Mouse (Mus musculus) forebrain, embryonic 14.5 days (tissue): ENCODE data around the gene Lamp1. TPM values are rescaled to one million over a fixed set of nuclear protein-coding genes. Genes with fewer than 3 reads are reported as not detected.

Experiments
- ATAC-seq: fragments of 200-750 bp; cut with Nextera tagmentation; 2 replicates; pipeline ENCODE4 v1.8.0; 2017; ENCODE audit warnings: mild to moderate bottlenecking, moderate library complexity
- DNase-seq: peaks from one replicate; pipeline ENCODE4 v3.0.0-alpha.2; 2015; ENCODE audit warnings: low spot score
- H3K27ac ChIP-seq: fragments of 300-500 bp; sonication (generic); 2 replicates; pipeline ENCODE4 v1.5.1; 2014; ENCODE audit warnings: low read depth, mild to moderate bottlenecking, control low read depth, low read length, moderate library complexity
- H3K27me3 ChIP-seq: fragments of 300-500 bp; sonication (generic); replicated peaks from 2 replicates; pipeline ENCODE4 v1.6.1; 2014; ENCODE audit warnings: low read length, control low read depth, mixed read lengths; ENCODE audit not compliant: control insufficient read depth, insufficient read depth
- H3K36me3 ChIP-seq: fragments of 300-500 bp; sonication (generic); 2 replicates; pipeline ENCODE4 v1.6.1; 2014; ENCODE audit warnings: low read length, control low read depth; ENCODE audit not compliant: control insufficient read depth, insufficient read depth
- H3K4me1 ChIP-seq: fragments of 300-500 bp; sonication (generic); 2 replicates; pipeline ENCODE4 v1.6.1; 2014; ENCODE audit warnings: antibody characterized with exemption, low read length, control low read depth; ENCODE audit not compliant: control insufficient read depth, insufficient read depth
- H3K4me2 ChIP-seq: fragments of 300-500 bp; sonication (generic); 2 replicates; pipeline ENCODE4 v1.6.1; 2014; ENCODE audit warnings: mild to moderate bottlenecking, control low read depth, low read length
- H3K4me3 ChIP-seq: fragments of 300-500 bp; sonication (generic); 2 replicates; pipeline ENCODE4 v1.5.1; 2014; ENCODE audit warnings: low read depth, low read length, control low read depth
- H3K9ac ChIP-seq: fragments of 300-500 bp; sonication (generic); 2 replicates; pipeline ENCODE4 v1.6.1; 2014; ENCODE audit warnings: mild to moderate bottlenecking, low read length, control low read depth, moderate library complexity
- H3K9me3 ChIP-seq: fragments of 300-500 bp; sonication (generic); replicated peaks from 2 replicates; pipeline ENCODE4 v1.6.1; 2016; ENCODE audit warnings: low read length, control low read depth, mixed read lengths; ENCODE audit not compliant: control insufficient read depth
- WGBS: fragments of 180-500 bp; shearing (Covaris S2); extraction: QIAGEN DNeasy Blood & Tissue Kit; methylation state at CpG from one replicate; pipeline ENCODE4 v1.1.7; 2014; 5-methylcytosine and 5-hydroxymethylcytosine counted together
- polyA plus RNA-seq: library from polyadenylated mRNA; unstranded; fragments of >200 nt; fragmentation: Nextera tagmentation; extraction: Ambion mirVana; gene quantifications from 2 replicates; pipeline ENCODE4 v1.2.1, GENCODE M21; 2014

Lamp1 gene
- polyA plus RNA-seq, 1 experiment from 2014 or later = 274 TPM

- ATAC-seq = no peak
- H3K27ac ChIP-seq = no peak overlapping the region
- no peak overlapping the region for H3K4me2 ChIP-seq
- H3K4me3 ChIP-seq = no peak overlapping the region
- no peaks in the 10 kb centered on the region for H3K9me3 ChIP-seq
- H3K27me3 ChIP-seq = no peaks in the 10 kb centered on the region
- WGBS = 89% methylated on average over 8 of the region's 8 CpGs
- no peaks in the 10 kb centered on the region for H3K4me1 ChIP-seq
- H3K9ac ChIP-seq = no peak overlapping the region
- DNase-seq = no peak
- H3K36me3 ChIP-seq = peaks cover 25% of the 10 kb centered on the region; the same call in 1 of the 2 replicates
These were observed 27.9 kb downstream of the Lamp1 start for GRCm38 (mm10) chr8:13186819-13187218.

DNA sequence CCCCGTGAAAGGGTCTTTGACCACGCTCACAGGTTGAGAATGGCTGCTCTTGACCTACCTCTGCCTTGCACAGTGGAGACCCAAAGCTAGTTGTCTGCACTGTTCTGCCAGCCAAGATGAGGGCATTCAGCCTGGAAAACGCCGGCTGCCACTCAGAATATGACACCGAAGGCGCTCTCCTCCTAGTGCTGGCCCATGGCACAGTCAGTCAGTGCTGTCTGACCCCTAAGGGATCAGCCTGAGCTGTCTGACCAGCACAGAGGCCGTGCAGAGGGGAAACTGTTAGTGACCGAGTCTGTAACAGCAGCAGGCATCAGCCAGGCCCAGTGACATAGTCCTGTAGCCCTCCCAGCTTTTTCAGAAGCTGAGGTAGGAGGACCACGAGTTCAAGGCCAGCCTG lies 28.3 kb downstream of the Lamp1 start:
- no peak for ATAC-seq
- WGBS = 85% methylated on average over 9 of the region's 9 CpGs
- Histone ChIP-seq H3K4me2 (no peak overlapping the region), H3K9ac (no peak overlapping the region), H3K36me3 (peaks cover 26% of the 10 kb centered on the region), H3K4me1 (no peaks in the 10 kb centered on the region), H3K4me3 (no peak overlapping the region), H3K27me3 (no peaks in the 10 kb centered on the region), H3K9me3 (no peaks in the 10 kb centered on the region), H3K27ac (no peak overlapping the region)
- DNase-seq = no peak

GRCm38 (mm10) chr8:13187638-13188037 lies 28.7 kb downstream of the Lamp1 start:
- 34% methylated on average over 7 of the region's 7 CpGs for WGBS
- no peak overlapping the region for H3K27ac ChIP-seq
- no peak overlapping the region for H3K4me3 ChIP-seq
- H3K27me3 ChIP-seq = no peaks in the 10 kb centered on the region
- H3K4me1 ChIP-seq = no peaks in the 10 kb centered on the region
- H3K36me3 ChIP-seq = peaks cover 24% of the 10 kb centered on the region
- no peak for DNase-seq
- H3K9me3 ChIP-seq = no peaks in the 10 kb centered on the region
- no peak overlapping the region; the same call in 1 of the 2 replicates for H3K9ac ChIP-seq
- no peak for ATAC-seq
- H3K4me2 ChIP-seq = no peak overlapping the region

DNA sequence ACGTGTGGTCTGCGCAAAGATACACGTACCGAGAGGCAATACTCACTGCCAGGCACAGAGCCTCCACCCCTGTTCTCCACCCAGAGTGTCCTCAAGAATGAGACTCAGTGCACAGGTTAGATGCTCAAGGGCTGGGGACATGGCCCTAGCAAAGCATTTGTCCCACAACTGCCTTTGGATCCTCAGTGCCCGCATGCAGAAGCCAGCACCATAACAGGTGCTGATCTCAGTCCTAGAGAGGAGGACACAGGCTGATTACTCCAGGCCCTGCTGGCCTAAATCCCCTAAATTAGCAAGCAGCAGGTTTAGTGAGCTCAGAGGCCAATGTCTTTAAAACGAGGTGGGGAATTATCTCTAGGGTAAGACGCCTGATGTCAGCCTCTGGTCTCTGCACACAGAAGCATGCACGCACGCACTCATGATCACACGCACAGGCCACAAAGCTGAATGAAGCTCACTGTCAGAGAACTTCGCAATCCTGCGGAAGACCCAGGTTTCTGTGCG lies 29.1 kb downstream of the Lamp1 start:
- Histone ChIP-seq H3K4me1 (no peaks in the 10 kb centered on the region), H3K4me3 (no peak overlapping the region), H3K36me3 (peaks cover 24% of the 10 kb centered on the region), H3K4me2 (no peak overlapping the region), H3K27me3 (no peaks in the 10 kb centered on the region), H3K9me3 (no peaks in the 10 kb centered on the region), H3K27ac (no peak overlapping the region), H3K9ac (no peak overlapping the region; the same call in 1 of the 2 replicates)
- ATAC-seq (no peak), DNase-seq (no peak)
- whole genome bisulfite sequencing = 85% methylated on average over 13 of the region's 13 CpGs

DNA sequence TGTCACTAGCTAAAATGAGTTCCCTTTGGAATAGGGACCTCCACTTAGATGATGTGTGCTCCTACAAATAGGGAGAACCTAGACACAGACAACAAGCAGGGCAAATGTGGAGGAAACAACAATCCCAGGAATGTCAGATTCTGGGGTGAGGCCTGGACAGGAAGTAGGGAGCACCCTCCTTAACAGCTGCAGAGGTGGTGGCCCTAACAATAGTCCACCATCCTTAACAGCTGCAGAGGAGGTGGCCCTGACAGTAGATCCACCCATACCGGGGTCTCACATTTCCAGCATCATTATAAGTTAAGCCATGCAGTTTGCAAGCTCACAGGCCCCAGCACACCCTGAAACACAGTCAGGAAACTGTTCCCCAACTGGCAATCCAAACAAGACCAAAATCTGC lies 29.9 kb downstream of the Lamp1 start:
- Histone ChIP-seq H3K4me1 (no peaks in the 10 kb centered on the region), H3K36me3 (peaks cover 24% of the 10 kb centered on the region), H3K4me3 (no peak overlapping the region), H3K27me3 (no peaks in the 10 kb centered on the region), H3K9ac (no peak overlapping the region), H3K9me3 (no peaks in the 10 kb centered on the region), H3K4me2 (no peak overlapping the region), H3K27ac (no peak overlapping the region)
- WGBS = 95% methylated on average over 1 of the region's 1 CpGs
- DNase-seq (no peak), ATAC-seq (no peak)

DNA sequence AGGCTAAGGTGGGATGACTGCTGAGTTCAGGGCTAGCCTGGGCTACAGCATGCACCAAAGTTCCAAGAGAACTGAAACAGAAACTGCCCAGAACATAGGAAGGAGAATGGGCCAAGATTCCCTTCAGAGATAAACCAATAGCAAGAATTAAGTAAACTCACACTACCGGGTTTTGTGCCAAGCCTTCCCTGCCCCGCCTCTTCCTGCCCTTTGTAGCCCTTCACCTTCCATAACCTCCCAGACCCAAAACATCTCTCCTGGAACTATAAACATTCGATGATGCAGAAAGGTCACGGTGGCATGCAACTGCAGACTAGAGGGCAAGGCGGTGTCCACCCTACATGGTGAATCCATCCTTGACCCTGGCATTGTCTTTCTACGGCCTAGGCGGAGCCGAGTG lies 31.3 kb downstream of the Lamp1 start:
- DNase-seq (no peak), ATAC-seq (no peak)
- WGBS = 93% methylated on average over 8 of the region's 8 CpGs
- H3K36me3 ChIP-seq = peaks cover 16% of the 10 kb centered on the region
- H3K27ac ChIP-seq = no peak overlapping the region
- no peaks in the 10 kb centered on the region for H3K9me3 ChIP-seq
- no peaks in the 10 kb centered on the region; the same call in 1 of the 2 replicates for H3K4me1 ChIP-seq
- no peak overlapping the region for H3K9ac ChIP-seq
- no peak overlapping the region for H3K4me3 ChIP-seq
- H3K4me2 ChIP-seq = no peak overlapping the region
- no peaks in the 10 kb centered on the region for H3K27me3 ChIP-seq

- 7% methylated on average over 10 of the region's 10 CpGs for WGBS
- H3K27ac ChIP-seq = peak overlapping the region; percentile 44; the same call in 1 of the 2 replicates
- H3K27me3 ChIP-seq = no peaks in the 10 kb centered on the region
- H3K36me3 ChIP-seq = peaks cover 8% of the 10 kb centered on the region
- DNase-seq (peak; percentile 66), ATAC-seq (peak; percentile 71)
- H3K9me3 ChIP-seq = no peaks in the 10 kb centered on the region
- no peak overlapping the region for H3K4me3 ChIP-seq
- peaks cover 4% of the 10 kb centered on the region; the same call in 1 of the 2 replicates for H3K4me1 ChIP-seq
- peak overlapping the region; percentile 48 for H3K9ac ChIP-seq
- H3K4me2 ChIP-seq = no peak overlapping the region
These were observed 35.9 kb downstream of the Lamp1 start for GRCm38 (mm10) chr8:13194818-13195217.

DNA sequence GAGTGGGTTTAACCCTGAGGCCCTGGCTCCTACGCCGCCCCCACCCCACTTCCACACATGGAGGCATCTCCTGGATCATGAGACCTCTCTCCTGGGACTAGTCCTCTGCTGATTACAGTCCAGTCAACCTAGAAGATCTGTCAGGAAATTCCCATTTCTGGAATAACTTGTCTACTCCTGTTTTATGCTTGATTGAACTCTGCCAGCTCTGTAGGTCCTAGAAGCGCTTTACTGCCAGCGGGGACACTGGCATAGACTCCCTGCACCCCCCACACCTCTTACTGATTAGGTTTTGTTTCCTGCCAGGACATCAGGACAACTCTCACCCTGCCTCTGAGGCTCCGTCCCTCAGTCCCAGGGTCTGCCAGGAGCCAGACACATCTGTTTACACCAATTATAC lies 38.5 kb downstream of the Lamp1 start:
- Histone ChIP-seq H3K4me3 (no peak overlapping the region), H3K36me3 (0 out of 2 replicates have a peak, but pooled peaks cover 4% of the 10 kb centered on the region), H3K27me3 (peaks cover 17% of the 10 kb centered on the region), H3K9ac (no peak overlapping the region), H3K27ac (no peak overlapping the region), H3K4me1 (peaks cover 9% of the 10 kb centered on the region), H3K9me3 (no peaks in the 10 kb centered on the region), H3K4me2 (no peak overlapping the region)
- no peak for ATAC-seq
- DNase-seq = no peak
- WGBS = 84% methylated on average over 5 of the region's 5 CpGs

- Histone ChIP-seq H3K4me2 (peak overlapping the region; percentile 85), H3K4me1 (peaks cover 9% of the 10 kb centered on the region), H3K9me3 (no peaks in the 10 kb centered on the region), H3K9ac (peak overlapping the region; percentile 75), H3K27me3 (peaks cover 24% of the 10 kb centered on the region), H3K27ac (no peak overlapping the region), H3K36me3 (0 out of 2 replicates have a peak, but pooled peaks cover 4% of the 10 kb centered on the region), H3K4me3 (peak overlapping the region; percentile 78)
- DNase-seq = no peak
- ATAC-seq = peak; percentile 10; the same call in 1 of the 2 replicates
- 27% methylated on average over 14 of the region's 14 CpGs for WGBS
These were observed 40.6 kb downstream of the Lamp1 start for GRCm38 (mm10) chr8:13199385-13200061.
